ENCODE assay signal across 32 mouse cellular contexts in genomic region chr14:98747159-98747775, GRCm38 (mm10).
A peak's percentile ranks its signal among the peaks of the same experiment; 100 is the strongest.
DNase-seq lines count a peak whose midpoint lies in the region; ATAC-seq and TF ChIP-seq lines count a peak whose summit lies in the region.
"Had no signal": no experiment of that assay in that cellular context is flagged by ENCODE, and none has a peak within 500 bp of the region (broad histone marks: within the 10 kb centered on the region; RNA-seq: fewer than 3 reads in every experiment).

No protein-coding gene starts in this region.

- H3K4me1 ChIP-seq in kidney, embryonic 15.5 days, result peaks cover 3% of the 10 kb centered on the region; the same call in 1 of the 2 replicates
- H3K4me1 ChIP-seq in MEL (ENCODE audit: control insufficient read depth in 1 of 2, insufficient read depth in 2 of 2, low read length in 2 of 2), result peaks cover 3 to 5% of the 10 kb centered on the region in 2 experiments; a peak in 3 of 4 replicates
- H3K4me1 ChIP-seq in intestine, embryonic 16.5 days (ENCODE audit: control insufficient read depth, insufficient read depth, low read length), result no peaks in the 10 kb centered on the region
- H3K4me1 ChIP-seq: embryonic facial prominence, embryonic 12.5 days; hindbrain, embryonic 10.5 days; limb, embryonic 15.5 days; liver, embryonic 13.5 days; megakaryocyte, embryonic 14.5 days; neural tube, embryonic 15.5 days had no signal

- H3K4me3 ChIP-seq in kidney, embryonic 15.5 days (replicated peaks), result no peak overlapping the region
- H3K4me3 ChIP-seq in MEL (ENCODE audit: control insufficient read depth in 1 of 2, insufficient read depth in 1 of 2, low read depth in 2 of 2, low read length in 2 of 2), result peak overlapping the region in 1 of 2 experiments; percentile 90; a peak in 1 of 4 replicates
- H3K4me3 ChIP-seq in intestine, embryonic 16.5 days (ENCODE audit: low read length), result no peak overlapping the region
- H3K4me3 ChIP-seq: embryonic facial prominence, embryonic 12.5 days; heart, adult 2 months; heart, embryonic 13.5 days; hindbrain, embryonic 10.5 days; left cerebral cortex, adult 2 months; limb, embryonic 15.5 days; liver, embryonic 13.5 days; megakaryocyte, embryonic 14.5 days; neural tube, embryonic 15.5 days had no signal

- no peak for ATAC-seq in kidney, embryonic 15.5 days (replicated peaks; ENCODE audit: low FRiP score)
- peak; percentile 56; the same call in 1 of the 2 replicates for ATAC-seq in intestine, embryonic 16.5 days
- ATAC-seq: CD4-positive, CD25-positive, alpha-beta regulatory T cell, adult 4 months; forebrain, embryonic 16.5 days; inflammation-experienced regulatory T-cells, adult 6 months; lung, postnatal 0 days had no signal

- H3K79me2 ChIP-seq in MEL (ENCODE audit: control insufficient read depth, insufficient read depth, low read length, poor library complexity), result no peaks in the 10 kb centered on the region

- H3K36me3 ChIP-seq in kidney, embryonic 15.5 days, result no peaks in the 10 kb centered on the region
- peaks cover 0 to 6% of the 10 kb centered on the region in 2 experiments; a peak in 2 of 4 replicates for H3K36me3 ChIP-seq in MEL (ENCODE audit: control insufficient read depth in 1 of 2, insufficient read depth in 2 of 2, low read length in 2 of 2)
- H3K36me3 ChIP-seq in intestine, embryonic 16.5 days (ENCODE audit: control insufficient read depth, insufficient read depth, low read length), result no peaks in the 10 kb centered on the region
- H3K36me3 ChIP-seq: embryonic facial prominence, embryonic 12.5 days; heart, embryonic 13.5 days; hindbrain, embryonic 10.5 days; limb, embryonic 15.5 days; liver, embryonic 13.5 days; neural tube, embryonic 15.5 days had no signal

- TF ChIP-seq POLR2A in MEL (IDR thresholded peaks at IDR 0.05; ENCODE audit: control insufficient read depth in 1 of 2, insufficient read depth in 1 of 2, low read depth in 1 of 2, low read length in 2 of 2, poor library complexity in 1 of 2), result no peak

- no peaks in the 10 kb centered on the region for H3K27me3 ChIP-seq in kidney, embryonic 15.5 days
- no peaks in the 10 kb centered on the region; a peak in 1 of 4 replicates for H3K27me3 ChIP-seq in MEL (ENCODE audit: control insufficient read depth in 1 of 2, insufficient read depth in 2 of 2, low read length in 2 of 2)
- no peaks in the 10 kb centered on the region for H3K27me3 ChIP-seq in intestine, embryonic 16.5 days (replicated peaks; ENCODE audit: control insufficient read depth, insufficient read depth, low read length)
- H3K27me3 ChIP-seq: embryonic facial prominence, embryonic 12.5 days; heart, embryonic 13.5 days; limb, embryonic 15.5 days; liver, embryonic 13.5 days; megakaryocyte, embryonic 14.5 days; neural tube, embryonic 15.5 days had no signal

- H3K9me3 ChIP-seq in kidney, embryonic 15.5 days (replicated peaks), result no peaks in the 10 kb centered on the region
- no peaks in the 10 kb centered on the region for H3K9me3 ChIP-seq in MEL (replicated peaks; ENCODE audit: insufficient read depth, low read length)
- no peaks in the 10 kb centered on the region for H3K9me3 ChIP-seq in intestine, embryonic 16.5 days (ENCODE audit: control insufficient read depth, low read length)
- H3K9me3 ChIP-seq: embryonic facial prominence, embryonic 12.5 days; heart, embryonic 13.5 days; hindbrain, embryonic 10.5 days; limb, embryonic 15.5 days; liver, embryonic 13.5 days; neural tube, embryonic 15.5 days had no signal

- H3K4me2 ChIP-seq in kidney, embryonic 15.5 days, result 0 out of 2 replicates have a peak overlapping the region, but pooled peaks have one; percentile 9
- 0 out of 2 replicates have a peak overlapping the region, but pooled peaks have one; percentile 11 for H3K4me2 ChIP-seq in intestine, embryonic 16.5 days (ENCODE audit: low read depth, low read length)
- H3K4me2 ChIP-seq: embryonic facial prominence, embryonic 12.5 days; heart, embryonic 13.5 days; limb, embryonic 15.5 days; liver, embryonic 13.5 days; neural tube, embryonic 15.5 days had no signal

- 38% methylated on average over 16 of the region's 16 CpGs for WGBS in kidney, embryonic 15.5 days
- WGBS in intestine, embryonic 16.5 days, result 33% methylated on average over 16 of the region's 16 CpGs

- no peak for TF ChIP-seq RAD21 in MEL (IDR thresholded peaks at IDR 0.05; ENCODE audit: low read depth, low read length)

- H3K27ac ChIP-seq in kidney, embryonic 15.5 days, result no peak overlapping the region
- no peak overlapping the region for H3K27ac ChIP-seq in MEL (ENCODE audit: control insufficient read depth, low read depth, low read length)
- no peak overlapping the region for H3K27ac ChIP-seq in intestine, embryonic 16.5 days (ENCODE audit: low read length)
- H3K27ac ChIP-seq: embryonic facial prominence, embryonic 12.5 days; heart, adult 2 months; heart, embryonic 13.5 days; hindbrain, embryonic 10.5 days; left cerebral cortex, adult 2 months; limb, embryonic 15.5 days; liver, embryonic 13.5 days; neural tube, embryonic 15.5 days had no signal

- no peak for TF ChIP-seq CTCF in MEL (IDR thresholded peaks at IDR 0.05 in 2 of 3, conservative IDR thresholded peaks at IDR 0.05 in 1 of 3; ENCODE audit: control insufficient read depth in 1 of 3, insufficient read depth in 1 of 3, low read depth in 2 of 3, low read length in 3 of 3, poor library complexity in 1 of 3, severe bottlenecking in 1 of 3)

- no peak overlapping the region for H3K9ac ChIP-seq in kidney, embryonic 15.5 days
- peak overlapping the region; percentile 37; the same call in 1 of the 2 replicates for H3K9ac ChIP-seq in MEL (ENCODE audit: control insufficient read depth, low read depth, low read length, poor library complexity, severe bottlenecking)
- no peak overlapping the region for H3K9ac ChIP-seq in intestine, embryonic 16.5 days (ENCODE audit: low read depth, low read length)
- H3K9ac ChIP-seq: embryonic facial prominence, embryonic 12.5 days; heart, embryonic 13.5 days; limb, embryonic 15.5 days; liver, embryonic 13.5 days; neural tube, embryonic 15.5 days had no signal

- TF ChIP-seq EP300 in MEL (IDR thresholded peaks at IDR 0.05; ENCODE audit: low read depth in 1 of 2, low read length in 2 of 2), result peak in 1 of 2 experiments; percentile 59; a peak in 3 of 4 replicates

- no peak for DNase-seq in kidney, adult 11 months
- peak; percentile 46 for DNase-seq in MEL (ENCODE audit: low read depth, low spot score)
- peak; percentile 33 for DNase-seq in embryo, embryonic 11 days
- no peak for DNase-seq in layer of hippocampus, adult 9-10 months (ENCODE audit: low spot score)
- DNase-seq in heart, adult 8-10 months (ENCODE audit: low spot score), result no peak
- DNase-seq: adrenal gland, postnatal 25 days; cerebellum, adult 11-12 months; cerebellum, adult 9-11 months; heart, adult 2 months; heart, postnatal 10 days; kidney, postnatal 10 days; liver, embryonic 13.5 days; lung, adult 18-20 months; lung, postnatal 4 days; midbrain, embryonic 14.5 days; retina, postnatal 1 day; right cerebral cortex, postnatal 14 days; thymus, adult 18-20 months; thymus, postnatal 25 days had no signal

TF ChIP-seq in MEL, 35 proteins besides CTCF, POLR2A, EP300 and RAD21 (continues in another document):
- TF ChIP-seq ZC3H11A (IDR thresholded peaks at IDR 0.05; ENCODE audit: low read depth, low read length) (no peak), ETS1 (IDR thresholded peaks at IDR 0.05; ENCODE audit: low read depth, low read length) (no peak), JUND (IDR thresholded peaks at IDR 0.05; ENCODE audit: low read depth, low read length) (no peak), USF2 (IDR thresholded peaks at IDR 0.05; ENCODE audit: borderline replicate concordance in 1 of 2, insufficient read depth in 1 of 2, low read depth in 1 of 2, low read length in 2 of 2) (no peak), UBTF (IDR thresholded peaks at IDR 0.05; ENCODE audit: borderline replicate concordance, insufficient read depth, low read depth, low read length) (no peak), BHLHE40 (IDR thresholded peaks at IDR 0.05; ENCODE audit: borderline replicate concordance, low read depth, low read length) (peak; percentile 73; the same call in 1 of the 2 replicates), GABPA (IDR thresholded peaks at IDR 0.05; ENCODE audit: low read depth, low read length) (no peak), TBP (IDR thresholded peaks at IDR 0.05; ENCODE audit: low read depth, low read length) (no peak), MAX (IDR thresholded peaks at IDR 0.05; ENCODE audit: low read length) (no peak), MEF2A (IDR thresholded peaks at IDR 0.05; ENCODE audit: extremely low read depth, insufficient replicate concordance, low read depth, low read length, poor library complexity, severe bottlenecking) (no peak), POLR2AphosphoS5 (IDR thresholded peaks at IDR 0.05; ENCODE audit: borderline replicate concordance, low read depth, low read length) (no peak), MYC (IDR thresholded peaks at IDR 0.05; ENCODE audit: low read depth, low read length) (no peak), CHD1 (IDR thresholded peaks at IDR 0.05; ENCODE audit: low read depth, low read length) (no peak), ZNF384 (IDR thresholded peaks at IDR 0.05; ENCODE audit: low read depth, low read length) (peak; percentile 92), TCF12 (IDR thresholded peaks at IDR 0.05; ENCODE audit: low read depth, low read length) (peak; percentile 41; the same call in 1 of the 2 replicates), NELFE (IDR thresholded peaks at IDR 0.05; ENCODE audit: low read depth, low read length) (no peak), USF1 (IDR thresholded peaks at IDR 0.05; ENCODE audit: low read depth, low read length) (no peak), SMC3 (IDR thresholded peaks at IDR 0.05; ENCODE audit: low read depth, low read length) (no peak), RCOR1 (IDR thresholded peaks at IDR 0.05; ENCODE audit: low read depth, low read length) (peak; percentile 74), KAT2A (conservative IDR thresholded peaks at IDR 0.05; ENCODE audit: low read depth, low read length) (no peak), NRF1 (IDR thresholded peaks at IDR 0.05; ENCODE audit: insufficient read depth, low read depth, low read length, poor library complexity, severe bottlenecking) (no peak), HCFC1 (IDR thresholded peaks at IDR 0.05; ENCODE audit: low read depth, low read length) (no peak), CHD2 (IDR thresholded peaks at IDR 0.05; ENCODE audit: low read length) (no peak), POLR2AphosphoS2 (IDR thresholded peaks at IDR 0.05; ENCODE audit: low read length) (no peak), MXI1 (IDR thresholded peaks at IDR 0.05; ENCODE audit: low read depth, low read length) (no peak), MYB (IDR thresholded peaks at IDR 0.05; ENCODE audit: low read depth, low read length) (no peak), GATA1 (IDR thresholded peaks at IDR 0.05; ENCODE audit: low read depth, low read length) (peak; percentile 10; the same call in 1 of the 2 replicates), MAFK (IDR thresholded peaks at IDR 0.05; ENCODE audit: borderline replicate concordance, low read depth, low read length) (no peak), ZMIZ1 (IDR thresholded peaks at IDR 0.05; ENCODE audit: low read depth, low read length) (no peak), MAZ (IDR thresholded peaks at IDR 0.05; ENCODE audit: low read depth, low read length) (no peak)

Comparison
In these comparisons a context has a peak if more than half of its experiments do, and no peak if none do; other contexts are left out.
1. DNase-seq: peak in MEL (single experiment) and embryo, embryonic 11 days (single experiment); none in kidney, adult 11 months (single experiment), layer of hippocampus, adult 9-10 months (single experiment) and heart, adult 8-10 months (single experiment).